Mouse (Mus musculus) lung, postnatal 0 days (tissue): ENCODE data around the gene Gm21497. TPM values are rescaled to one million over a fixed set of nuclear protein-coding genes. Genes with fewer than 3 reads are reported as not detected.
"Not testable (repeated sequence)": the region's sequence is repeated elsewhere in the genome, so short reads cannot be mapped to it uniquely, and the experiment has no call there.

Experiments used
- ATAC-seq: fragments of 200-750 bp; cut with Nextera tagmentation; 2 replicates; pipeline ENCODE4 v1.8.0; 2017; ENCODE audit warnings: moderate library complexity
- DNase-seq: peaks from one replicate; pipeline ENCODE4 v3.0.0-alpha.2; 2016; ENCODE audit warnings: low spot score
- H3K27ac ChIP-seq: fragments of 300-500 bp; sonication (generic); 2 replicates; pipeline ENCODE4 v1.5.1; 2014; ENCODE audit warnings: antibody characterized with exemption, mild to moderate bottlenecking, low read length, mixed read lengths
- H3K27me3 ChIP-seq: fragments of 300-500 bp; sonication (generic); replicated peaks from 2 replicates; pipeline ENCODE4 v1.6.1; 2014; ENCODE audit warnings: low read length, mixed read lengths; ENCODE audit not compliant: insufficient read depth
- H3K36me3 ChIP-seq: fragments of 300-500 bp; sonication (generic); 2 replicates; pipeline ENCODE4 v1.6.1; 2014; ENCODE audit warnings: low read length, mixed read lengths; ENCODE audit not compliant: insufficient read depth
- H3K4me1 ChIP-seq: fragments of 300-500 bp; sonication (generic); 2 replicates; pipeline ENCODE4 v1.6.1; 2014; ENCODE audit warnings: antibody characterized with exemption, low read depth, low read length, mixed read lengths; ENCODE audit not compliant: insufficient read depth
- H3K4me2 ChIP-seq: fragments of 300-500 bp; sonication (generic); replicated peaks from 2 replicates; pipeline ENCODE4 v1.6.1; 2014; ENCODE audit warnings: low read depth, mild to moderate bottlenecking, low read length, moderate library complexity, mixed read lengths
- H3K4me3 ChIP-seq: fragments of 300-500 bp; sonication (generic); 2 replicates; pipeline ENCODE4 v1.5.1; 2014; ENCODE audit warnings: low read depth, low read length
- H3K9ac ChIP-seq: fragments of 300-500 bp; sonication (generic); replicated peaks from 2 replicates; pipeline ENCODE4 v1.6.1; 2014; ENCODE audit warnings: low read depth, mild to moderate bottlenecking
- H3K9me3 ChIP-seq: fragments of 300-500 bp; sonication (generic); 2 replicates; pipeline ENCODE4 v1.6.1; 2016; ENCODE audit warnings: low read length, mixed read lengths
- WGBS: fragments of 180-500 bp; shearing (Covaris S2); extraction: QIAGEN DNeasy Blood & Tissue Kit; methylation state at CpG from one replicate; pipeline ENCODE4 v1.1.7; 2014; 5-methylcytosine and 5-hydroxymethylcytosine counted together
- polyA plus RNA-seq: library from polyadenylated mRNA; unstranded; fragments of >200 nt; fragmentation: Nextera tagmentation; extraction: Ambion mirVana; gene quantifications from 2 replicates; pipeline ENCODE4 v1.2.1, GENCODE M21; 2015

Gene Gm21497
- not detected in 2 replicates for polyA plus RNA-seq

GRCm38 (mm10) chrY:61646446-61646845, at the start of gene Gm21497:
Gene Gm21497, plus strand, starts transcription at chrY:61646746.
- H3K4me2 ChIP-seq, H3K27ac ChIP-seq, H3K9ac ChIP-seq, H3K4me3 ChIP-seq, H3K27me3 ChIP-seq, ATAC-seq, DNase-seq, H3K4me1 ChIP-seq, H3K9me3 ChIP-seq, H3K36me3 ChIP-seq: not testable (repeated sequence)
- no CpG with 5 or more reads among the region's 5 CpGs for WGBS
